Comparison of ENCODE assay signal across 19 mouse cellular contexts in the genomic region with DNA sequence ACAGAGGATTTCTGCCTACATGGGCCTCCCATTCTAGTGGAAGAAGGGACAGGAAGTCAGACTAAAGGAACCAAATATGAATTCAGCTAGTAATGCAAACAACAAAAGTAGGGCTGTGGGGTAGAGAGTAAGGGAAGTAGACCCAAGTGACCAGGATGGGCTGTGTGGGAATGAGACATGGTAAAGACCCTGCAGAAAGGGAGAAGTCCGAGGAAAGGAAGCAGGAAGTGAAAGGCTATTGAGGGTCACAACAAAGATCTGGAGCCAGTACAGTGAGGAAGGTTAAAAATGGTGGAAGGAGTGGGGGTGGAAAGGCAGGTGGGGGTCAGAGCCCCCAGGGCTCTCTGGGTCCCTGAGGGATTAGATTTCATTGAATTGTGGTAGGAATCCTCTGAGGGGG.
"Had no signal": no experiment of that assay in that cellular context is flagged by ENCODE, and none has a peak within 500 bp of the region (broad histone marks: within the 10 kb centered on the region; RNA-seq: fewer than 3 reads in every experiment).

No protein-coding gene starts in this region.

- H3K4me1 ChIP-seq: limb, embryonic 10.5 days; limb, embryonic 13.5 days; liver, embryonic 13.5 days; midbrain, embryonic 12.5 days; midbrain, embryonic 15.5 days; neural tube, embryonic 12.5 days; neural tube, embryonic 15.5 days; stomach, embryonic 15.5 days had no signal

- H3K27ac ChIP-seq: limb, embryonic 10.5 days; limb, embryonic 13.5 days; liver, embryonic 13.5 days; midbrain, embryonic 12.5 days; midbrain, embryonic 15.5 days; neural tube, embryonic 12.5 days; neural tube, embryonic 15.5 days; stomach, embryonic 15.5 days had no signal

- H3K9me3 ChIP-seq: limb, embryonic 10.5 days; limb, embryonic 13.5 days; liver, embryonic 13.5 days; midbrain, embryonic 12.5 days; midbrain, embryonic 15.5 days; neural tube, embryonic 12.5 days; neural tube, embryonic 15.5 days; stomach, embryonic 15.5 days had no signal

- DNase-seq: kidney, adult 11 months; kidney, adult 8-10 months; kidney, postnatal 14 days; kidney, postnatal 4 days; liver; liver, embryonic 13.5 days; lung, embryonic 14.5 days; right cerebral cortex, adult 18-20 months; right cerebral cortex, postnatal 14 days; spleen, adult 18-20 months; thymus, postnatal 25 days had no signal

- H3K9ac ChIP-seq: limb, embryonic 13.5 days; liver, embryonic 13.5 days; lung, embryonic 14.5 days; midbrain, embryonic 12.5 days; midbrain, embryonic 15.5 days; neural tube, embryonic 12.5 days; neural tube, embryonic 15.5 days; stomach, embryonic 15.5 days had no signal

- H3K36me3 ChIP-seq: limb, embryonic 10.5 days; limb, embryonic 13.5 days; liver, embryonic 13.5 days; midbrain, embryonic 15.5 days; stomach, embryonic 15.5 days had no signal

- H3K27me3 ChIP-seq: liver, embryonic 13.5 days; midbrain, embryonic 12.5 days; midbrain, embryonic 15.5 days; neural tube, embryonic 12.5 days; neural tube, embryonic 15.5 days; stomach, embryonic 15.5 days had no signal

- H3K4me3 ChIP-seq: limb, embryonic 10.5 days; limb, embryonic 13.5 days; liver, embryonic 13.5 days; midbrain, embryonic 12.5 days; midbrain, embryonic 15.5 days; neural tube, embryonic 12.5 days; neural tube, embryonic 15.5 days; stomach, embryonic 15.5 days had no signal

- H3K4me2 ChIP-seq: limb, embryonic 13.5 days; liver, embryonic 13.5 days; lung, embryonic 14.5 days; midbrain, embryonic 12.5 days; midbrain, embryonic 15.5 days; neural tube, embryonic 12.5 days; neural tube, embryonic 15.5 days; stomach, embryonic 15.5 days had no signal

- ATAC-seq: lung, postnatal 0 days; midbrain, embryonic 15.5 days had no signal
